Mouse (Mus musculus) gastrocnemius, adult 2 months (tissue): ENCODE data around the gene Ncaph2. TPM values are rescaled to one million over a fixed set of nuclear protein-coding genes. Genes with fewer than 3 reads are reported as not detected.

Experiments used
- DNase-seq: peaks from one replicate; pipeline ENCODE4 v3.0.0; 2022
- H3K27ac ChIP-seq: fragments of 200-600 bp; 2 replicates; pipeline ENCODE4 v1.8.1; 2022; ENCODE audit warnings: mild to moderate bottlenecking
- H3K4me3 ChIP-seq: fragments of 200-600 bp; 2 replicates; pipeline ENCODE4 v1.8.1; 2022; ENCODE audit warnings: mild to moderate bottlenecking, moderate library complexity
- CTCF ChIP-seq: fragments of 200-600 bp; IDR thresholded peaks from 2 replicates; pipeline ENCODE4 v1.8.1; 2022; ENCODE audit warnings: antibody characterized with exemption, mild to moderate bottlenecking, moderate library complexity
- intact Hi-C: fragments of 180-260 bp; cut with DNase I; formaldehyde crosslinking; loops from one replicate; pipeline ENCODE4 v1.15.1; 2025
- microRNA-seq: library from miRNA; unstranded; fragments of <30 nt; microRNA quantifications from one replicate; pipeline ENCODE4 v1.2.0, GENCODE M21; 2021
- total RNA-seq, 2 experiments: library from RNA; stranded (reverse); gene quantifications; 2 replicates each; pipeline ENCODE4 v1.2.3; 2021

The Ncaph2 gene
- total RNA-seq, 2 experiments from 2014 or later, result 40.9 to 41.4 TPM

DNA sequence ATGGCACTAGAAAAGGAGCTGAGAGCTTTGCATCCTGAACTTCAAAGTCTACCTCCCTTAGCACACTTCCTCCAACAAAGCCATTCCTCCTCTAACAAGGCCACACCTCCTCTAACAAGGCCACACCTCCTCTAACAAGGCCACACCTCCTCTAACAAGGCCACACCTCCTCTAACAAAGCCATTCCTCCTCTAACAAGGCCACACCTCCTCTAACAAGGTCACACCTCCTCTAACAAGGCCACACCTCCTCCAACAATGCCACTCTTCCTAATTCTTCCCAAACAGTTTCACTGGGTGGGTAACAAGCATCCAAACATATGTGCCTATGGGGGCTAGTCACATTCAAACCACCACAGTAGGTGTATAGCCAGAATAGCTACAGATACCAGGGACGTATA lies 47.0 kb downstream of the Ncaph2 start:
- intact Hi-C loops, result no loop called here
- no peak for TF ChIP-seq CTCF
- Histone ChIP-seq H3K27ac (no peak overlapping the region), H3K4me3 (no peak overlapping the region)
- no peak for DNase-seq

DNA sequence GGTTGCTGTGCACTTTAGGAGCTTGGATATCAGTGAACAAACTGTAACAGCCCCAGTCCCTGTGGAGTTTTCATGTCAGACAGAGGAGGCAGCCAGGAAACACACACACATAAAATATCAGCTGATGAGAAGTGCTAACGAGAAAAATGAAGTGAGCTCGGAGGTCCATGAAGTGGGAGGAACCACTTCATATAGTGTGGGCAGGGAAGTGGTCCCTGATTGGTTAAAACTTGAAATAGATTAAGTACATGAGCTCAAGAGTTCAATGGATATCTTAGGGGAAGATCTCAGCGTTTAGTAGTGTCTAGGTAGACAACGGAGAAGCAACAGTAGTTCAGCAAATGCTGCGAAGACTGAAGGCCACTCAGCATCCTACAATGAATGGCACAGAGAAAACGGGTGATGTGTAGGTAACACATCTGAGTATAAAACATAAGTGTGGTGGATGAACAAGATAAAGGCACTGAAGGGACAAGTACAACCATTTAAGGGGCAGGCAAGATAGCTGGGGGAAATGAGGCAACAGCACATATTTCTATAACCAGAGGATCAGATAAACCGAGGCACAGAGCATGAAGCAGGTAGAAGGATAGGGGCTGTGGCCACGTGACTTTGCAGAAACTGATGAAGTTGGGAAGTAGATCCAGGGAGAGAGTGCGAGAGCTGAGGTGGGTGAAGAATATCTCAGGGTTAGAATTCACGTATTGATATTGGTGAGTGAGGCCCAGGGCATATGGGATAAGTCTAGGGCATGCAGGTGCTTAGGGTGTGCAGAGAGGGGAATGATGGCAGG lies 49.5 kb downstream of the Ncaph2 start:
- intact Hi-C loops, result no loop called here
- DNase-seq, result no peak
- Histone ChIP-seq H3K4me3 (no peak overlapping the region), H3K27ac (no peak overlapping the region)
- TF ChIP-seq CTCF, result no peak

DNA sequence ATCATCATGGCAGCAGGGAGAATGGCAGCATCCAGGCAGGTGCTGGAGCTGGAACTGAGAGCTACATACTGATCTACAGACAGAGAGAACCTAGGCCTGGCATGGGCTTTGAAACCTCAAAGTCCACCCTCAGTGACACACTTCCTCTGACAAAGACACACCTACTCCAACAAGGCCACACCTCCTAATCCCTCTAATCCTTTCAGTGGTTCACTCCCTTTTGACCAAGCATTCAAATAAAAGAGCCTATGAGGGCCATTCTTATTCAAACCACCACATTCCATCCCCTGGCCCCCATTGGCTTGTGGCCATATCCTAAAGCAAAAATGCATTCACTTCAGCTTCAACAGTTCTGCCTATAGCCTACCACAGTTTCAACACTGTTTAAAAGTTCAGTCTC lies 51.2 kb downstream of the Ncaph2 start:
- intact Hi-C loops, result no loop called here

DNA sequence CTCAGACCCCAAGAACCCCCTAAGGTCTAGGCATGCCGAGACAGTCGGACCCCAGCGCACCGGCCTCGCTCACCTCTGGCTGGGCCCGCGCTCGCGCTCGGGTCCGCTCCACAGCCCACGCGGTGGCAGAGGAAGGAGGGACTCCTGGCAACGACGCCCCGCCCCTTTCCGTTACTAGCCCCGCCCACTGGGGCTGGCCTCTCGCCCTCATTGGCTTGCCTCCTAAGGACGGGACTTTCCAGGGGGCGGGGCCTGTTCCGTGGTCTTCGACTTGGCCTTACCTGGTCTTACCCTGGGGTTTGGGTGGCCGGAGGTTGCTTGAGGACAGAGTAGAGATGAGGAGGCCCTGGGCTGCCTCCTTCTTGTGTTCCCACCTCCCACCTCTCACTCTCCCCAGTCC lies 54.6 kb downstream of the Ncaph2 start, which contains the start of gene Syce3:
Gene Syce3 (minus strand): TSS at position 386 of the 400 bp plus-strand sequence.
- H3K27ac ChIP-seq, result no peak within 1 kb of the TSS
- no peak for DNase-seq
- intact Hi-C loops, result no loop called here
- no peak within 1 kb of the TSS for H3K4me3 ChIP-seq
- no peak for TF ChIP-seq CTCF

More for the DNA sequence above, 51.2 kb downstream of the Ncaph2 start:
- Histone ChIP-seq H3K27ac (no peak overlapping the region), H3K4me3 (no peak overlapping the region)
- TF ChIP-seq CTCF, result no peak
- no peak for DNase-seq

DNA sequence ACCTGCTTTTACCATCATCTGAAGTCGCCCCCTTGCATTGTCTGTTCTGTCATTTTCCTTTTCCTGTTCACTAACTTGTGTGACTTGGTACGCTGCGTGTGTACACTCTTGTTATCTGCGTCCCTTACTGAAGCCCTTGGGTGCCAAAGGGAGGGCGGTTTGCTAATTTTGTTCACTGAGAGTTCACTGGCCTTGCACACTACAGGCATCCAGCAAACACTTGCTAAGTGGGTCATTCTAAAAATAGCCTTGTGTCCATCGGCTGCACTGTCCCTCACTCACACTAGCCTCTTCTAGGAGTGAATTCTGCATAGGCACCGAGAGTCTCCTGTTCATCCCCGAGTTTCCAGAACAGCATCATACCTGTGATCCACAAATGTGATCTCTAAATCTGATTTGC lies 59.8 kb downstream of the Ncaph2 start:
- TF ChIP-seq CTCF, result no peak
- intact Hi-C loops, result no loop called here
- peak overlapping the region; percentile 32 for H3K4me3 ChIP-seq
- peak; percentile 64 for DNase-seq
- H3K27ac ChIP-seq, result peak overlapping the region; percentile 86

DNA sequence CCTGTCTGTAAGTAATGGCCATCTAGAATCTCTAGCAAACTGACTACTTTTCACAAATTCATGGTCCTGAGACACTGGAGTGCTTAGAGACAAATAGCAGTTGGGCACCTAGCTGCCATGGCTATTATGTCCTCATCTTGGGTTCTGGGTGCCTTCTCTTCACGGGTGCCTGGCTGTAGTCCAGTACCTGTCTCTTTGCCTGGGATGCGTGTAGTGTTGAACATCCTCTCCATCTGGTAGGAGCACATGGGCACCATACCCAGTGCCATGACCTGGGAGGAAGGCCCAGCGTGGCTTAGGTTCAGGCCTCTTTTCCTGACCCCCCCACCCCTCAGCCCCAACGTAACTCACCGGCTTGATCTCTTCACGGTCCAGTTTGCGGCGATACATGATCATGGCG lies 66.4 kb downstream of the Ncaph2 start:
- intact Hi-C loops, result no loop called here
- no peak for DNase-seq
- no peak overlapping the region for H3K27ac ChIP-seq
- TF ChIP-seq CTCF, result no peak
- H3K4me3 ChIP-seq, result no peak overlapping the region

Small RNA genes within 50 kb of the gene (microRNA-seq; reads per million reads assigned to microRNA genes)
- not detected for gene Mir6959

Other genes starting within 250 kb of the Ncaph2 start
- gene Tubgcp6, start 232.6 kb upstream of the Ncaph2 start, total RNA-seq, result 1 to 10 TPM; 6.8 to 8.4 TPM
- gene Hdac10, start 227.0 kb upstream of the Ncaph2 start, total RNA-seq, result 1 to 10 TPM; 5.9 to 6.4 TPM
- gene Mapk12, start 215.0 kb upstream of the Ncaph2 start, total RNA-seq, result 100 to 1,000 TPM; 128 TPM
- gene Mapk11, start 206.1 kb upstream of the Ncaph2 start, total RNA-seq, result 1 to 10 TPM; 1.0 to 1.1 TPM
- gene Plxnb2, start 174.9 kb upstream of the Ncaph2 start, total RNA-seq, result 1 to 10 TPM; 8.3 to 8.7 TPM
- 10 to 100 TPM in 1 of 2 experiments, 1 to 10 TPM in 1; 8.9 to 10.9 TPM for gene Dennd6b, start 159.2 kb upstream of the Ncaph2 start, total RNA-seq
- gene Ppp6r2, start 144.2 kb upstream of the Ncaph2 start, total RNA-seq, result 10 to 100 TPM; 90.7 to 94.1 TPM
- 10 to 100 TPM; 55.1 to 70.5 TPM for gene Sbf1, start 40.4 kb upstream of the Ncaph2 start, total RNA-seq
- not detected for gene Adm2, start 33.0 kb upstream of the Ncaph2 start, total RNA-seq
- not detected for gene Miox, start 21.3 kb upstream of the Ncaph2 start, total RNA-seq
- gene Lmf2, start 60 bp upstream of the Ncaph2 start, total RNA-seq, result 10 to 100 TPM; 12.7 to 16.1 TPM
- gene Sco2, start 18.1 kb downstream of the Ncaph2 start, total RNA-seq, result 10 to 100 TPM; 13.0 to 16.0 TPM
- under 1 TPM; 0.25 to 0.64 TPM for gene Tymp, start 21.3 kb downstream of the Ncaph2 start, total RNA-seq
- under 1 TPM; 0.38 to 0.53 TPM for gene Odf3b, start 23.6 kb downstream of the Ncaph2 start, total RNA-seq
- not detected for gene Klhdc7b, start 29.2 kb downstream of the Ncaph2 start, total RNA-seq
- not detected for gene Syce3, start 54.8 kb downstream of the Ncaph2 start, total RNA-seq
- 100 to 1,000 TPM; 257 to 362 TPM for gene Cpt1b, start 70.1 kb downstream of the Ncaph2 start, total RNA-seq
- under 1 TPM; 0.56 to 0.64 TPM for gene C730034F03Rik, start 73.9 kb downstream of the Ncaph2 start, total RNA-seq
- 1 to 10 TPM in 1 of 2 experiments, under 1 TPM in 1; 0.87 to 2.0 TPM for gene Gm44502, start 74.0 kb downstream of the Ncaph2 start, total RNA-seq
- gene Chkb, start 74.2 kb downstream of the Ncaph2 start, total RNA-seq, result 10 to 100 TPM; 21.4 to 23.3 TPM
- gene Mapk8ip2, start 98.2 kb downstream of the Ncaph2 start, total RNA-seq, result under 1 TPM; 0.08 to 0.25 TPM
- gene Arsa, start 121.7 kb downstream of the Ncaph2 start, total RNA-seq, result 1 to 10 TPM; 3.0 to 4.6 TPM
- 10 to 100 TPM; 12.2 to 20.4 TPM for gene Shank3, start 143.9 kb downstream of the Ncaph2 start, total RNA-seq
- gene Acr, start 212.6 kb downstream of the Ncaph2 start, total RNA-seq, result under 1 TPM in 1 of 2 experiments, not detected in 1; 0.23 TPM
- gene Rabl2, start 236.2 kb downstream of the Ncaph2 start, total RNA-seq, result 1 to 10 TPM; 2.3 to 2.7 TPM